Mouse (Mus musculus) limb, embryonic 13.5 days (tissue): ENCODE measurements around the gene Il23a. TPM values are rescaled to one million over a fixed set of nuclear protein-coding genes. Genes with fewer than 3 reads are reported as not detected.
"Not testable (repeated sequence)": the region's sequence is repeated elsewhere in the genome, so short reads cannot be mapped to it uniquely, and the experiment has no call there.

ENCODE experiments used
- ATAC-seq: fragments of 200-750 bp; cut with Nextera tagmentation; 2 replicates; pipeline ENCODE4 v1.8.0; 2017; ENCODE audit warnings: low read depth, moderate number of reproducible peaks, moderate TSS enrichment; ENCODE audit not compliant: low FRiP score
- H3K27ac ChIP-seq: fragments of 300-500 bp; sonication (generic); 2 replicates; pipeline ENCODE4 v1.5.1; 2015; ENCODE audit warnings: inconsistent platforms, mild to moderate bottlenecking, moderate library complexity
- H3K27me3 ChIP-seq: fragments of 300-500 bp; sonication (generic); 2 replicates; pipeline ENCODE4 v1.6.1; 2015; ENCODE audit warnings: mild to moderate bottlenecking, inconsistent platforms
- H3K36me3 ChIP-seq: fragments of 300-500 bp; sonication (generic); 2 replicates; pipeline ENCODE4 v1.6.1; 2015; ENCODE audit warnings: inconsistent platforms, mild to moderate bottlenecking, moderate library complexity
- H3K4me1 ChIP-seq: fragments of 300-500 bp; sonication (generic); 2 replicates; pipeline ENCODE4 v1.6.1; 2015; ENCODE audit warnings: inconsistent platforms
- H3K4me2 ChIP-seq: fragments of 300-500 bp; sonication (generic); replicated peaks from 2 replicates; pipeline ENCODE4 v1.6.1; 2015; ENCODE audit warnings: inconsistent platforms, mild to moderate bottlenecking, moderate library complexity
- H3K4me3 ChIP-seq: fragments of 300-500 bp; sonication (generic); 2 replicates; pipeline ENCODE4 v1.5.1; 2015; ENCODE audit warnings: moderate library complexity, mild to moderate bottlenecking, inconsistent platforms
- H3K9ac ChIP-seq: fragments of 300-500 bp; sonication (generic); 2 replicates; pipeline ENCODE4 v1.6.1; 2015; ENCODE audit warnings: mild to moderate bottlenecking, inconsistent platforms
- H3K9me3 ChIP-seq: fragments of 300-500 bp; sonication (generic); 2 replicates; pipeline ENCODE4 v1.6.1; 2016; ENCODE audit warnings: inconsistent platforms
- WGBS: fragments of 180-500 bp; shearing (Covaris S2); methylation state at CpG from one replicate; pipeline ENCODE4 v1.1.7; 2015; 5-methylcytosine and 5-hydroxymethylcytosine counted together
- polyA plus RNA-seq: library from polyadenylated mRNA; unstranded; fragments of >200 nt; fragmentation: Nextera tagmentation; extraction: Ambion mirVana; gene quantifications from 2 replicates; pipeline ENCODE4 v1.2.1, GENCODE M21; 2015

The Il23a gene
- polyA plus RNA-seq, 1 experiment from 2014 or later, result 0.18 TPM

DNA sequence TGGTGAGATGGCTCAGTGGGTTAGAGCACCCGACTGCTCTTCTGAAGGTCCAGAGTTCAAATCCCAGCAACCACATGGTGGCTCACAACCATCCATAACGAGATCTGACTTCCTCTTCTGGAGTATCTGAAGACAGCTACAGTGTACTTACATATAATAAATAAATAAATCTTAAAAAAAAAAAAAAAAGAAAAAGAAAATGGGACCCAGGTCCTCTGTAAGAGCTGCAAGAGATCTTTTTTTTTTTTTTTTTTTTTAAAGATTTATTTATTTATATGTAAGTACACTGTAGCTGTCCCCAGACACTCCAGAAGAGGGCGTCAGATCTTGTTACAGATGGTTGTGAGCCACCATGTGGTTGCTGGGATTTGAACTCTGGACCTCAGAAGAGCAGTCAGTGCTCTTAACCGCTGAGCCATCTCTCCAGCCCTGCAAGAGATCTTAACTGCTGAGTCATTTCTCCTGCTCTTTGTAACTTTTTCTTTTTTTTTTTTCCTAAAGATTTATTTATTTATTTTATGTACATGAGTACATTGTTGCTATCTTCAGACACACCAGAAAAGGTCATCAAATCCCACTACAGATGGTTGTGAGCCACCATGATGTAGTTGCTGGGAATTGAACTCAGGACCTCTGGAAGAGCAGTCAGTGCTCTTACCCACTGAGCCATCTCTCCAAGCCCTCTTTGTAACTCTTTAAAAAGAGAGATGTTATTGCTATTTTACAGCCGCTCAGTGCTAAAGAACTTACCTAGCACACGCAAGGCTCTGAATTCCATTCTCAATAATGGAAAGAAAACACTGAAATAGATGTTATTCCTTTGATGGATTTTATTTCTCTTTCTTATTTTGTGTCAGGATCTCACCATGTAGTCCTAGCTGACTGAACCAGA, 34.1 kb upstream of the Il23a start:
- not testable (repeated sequence) for H3K4me1 ChIP-seq, H3K27me3 ChIP-seq, ATAC-seq, H3K4me3 ChIP-seq, H3K27ac ChIP-seq, H3K9ac ChIP-seq, H3K4me2 ChIP-seq, H3K9me3 ChIP-seq
- WGBS, result 82% methylated on average over 6 of the region's 6 CpGs
- peaks cover 18% of the 10 kb centered on the region for H3K36me3 ChIP-seq

DNA sequence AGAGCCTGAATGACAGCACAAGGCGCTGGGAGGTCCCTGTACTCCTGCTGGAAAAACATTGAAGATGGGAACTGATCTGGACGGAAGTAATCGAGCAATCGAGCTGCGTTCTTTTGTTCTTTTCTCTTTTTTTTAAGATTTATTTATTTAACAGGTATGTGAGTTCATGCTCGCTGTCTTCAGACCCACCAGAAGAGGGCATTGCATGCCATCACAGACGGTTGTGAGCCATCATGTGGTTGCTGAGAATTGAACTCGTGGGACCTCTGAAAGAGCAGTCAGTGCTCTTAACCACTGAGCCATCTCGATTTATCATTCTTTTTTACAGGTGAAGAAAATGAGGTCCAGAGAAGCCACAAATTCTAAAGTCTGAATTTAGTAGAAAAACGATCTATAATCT, 29.1 kb upstream of the Il23a start:
- H3K36me3 ChIP-seq, result peaks cover 51% of the 10 kb centered on the region

DNA sequence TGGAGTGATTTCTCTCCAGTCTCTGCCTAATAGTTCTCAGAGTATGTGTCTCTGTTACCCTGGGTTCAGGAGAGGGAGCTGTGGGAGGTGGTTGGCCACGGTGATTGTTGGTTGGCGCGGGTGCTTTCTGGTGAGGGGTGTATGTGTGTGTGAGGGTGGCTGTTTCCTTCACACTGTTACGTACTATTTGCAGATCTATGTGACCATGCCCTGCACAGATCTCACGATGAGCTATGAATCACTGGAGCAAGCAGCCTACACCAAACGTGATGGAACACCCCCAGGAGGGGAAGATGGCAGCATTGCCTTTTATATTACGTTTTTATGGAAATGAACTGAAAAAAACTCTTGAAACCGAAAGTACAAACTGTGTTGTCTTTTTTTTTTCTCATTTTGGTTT, 28.3 kb upstream of the Il23a start:
- no peak for ATAC-seq
- H3K36me3 ChIP-seq, result peaks cover 51% of the 10 kb centered on the region

More for the DNA sequence above, 29.1 kb upstream of the Il23a start:
- no peak for ATAC-seq
- Histone ChIP-seq H3K4me2 (no peak overlapping the region), H3K9me3 (no peaks in the 10 kb centered on the region), H3K4me3 (no peak overlapping the region), H3K9ac (no peak overlapping the region), H3K27me3 (no peaks in the 10 kb centered on the region), H3K27ac (no peak overlapping the region), H3K4me1 (peaks cover 14% of the 10 kb centered on the region)
- 90% methylated on average over 10 of the region's 10 CpGs for WGBS

DNA sequence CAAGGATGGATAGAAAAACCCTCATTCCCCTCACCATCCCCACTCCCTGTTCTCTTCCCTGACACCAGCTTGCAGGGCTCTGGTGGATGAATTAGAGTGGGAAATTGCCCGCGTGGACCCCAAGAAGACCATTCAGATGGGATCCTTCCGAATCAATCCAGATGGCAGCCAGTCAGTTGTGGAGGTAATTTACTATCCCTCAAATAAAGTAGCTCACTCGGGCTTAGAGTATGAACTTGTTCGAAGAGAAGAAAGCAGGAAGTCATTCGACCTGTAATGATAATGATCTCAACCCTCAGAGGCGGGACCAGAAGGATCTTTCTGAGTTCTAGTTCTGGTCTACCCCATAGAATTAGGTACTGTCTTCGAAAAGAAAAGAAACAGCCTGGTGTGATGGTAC, 25.0 kb upstream of the Il23a start:
- peaks cover 66% of the 10 kb centered on the region for H3K36me3 ChIP-seq
- peaks cover 19% of the 10 kb centered on the region for H3K4me1 ChIP-seq
- no peaks in the 10 kb centered on the region for H3K9me3 ChIP-seq
- WGBS, result 73% methylated on average over 8 of the region's 8 CpGs
- peak overlapping the region; percentile 94 for H3K4me2 ChIP-seq
- no peak for ATAC-seq
- peak overlapping the region; percentile 98 for H3K9ac ChIP-seq
- peak overlapping the region; percentile 91 for H3K4me3 ChIP-seq
- peak overlapping the region; percentile 98 for H3K27ac ChIP-seq
- no peaks in the 10 kb centered on the region for H3K27me3 ChIP-seq

More for the DNA sequence above, 28.3 kb upstream of the Il23a start:
- Histone ChIP-seq H3K4me3 (no peak overlapping the region), H3K9me3 (no peaks in the 10 kb centered on the region), H3K4me1 (peaks cover 14% of the 10 kb centered on the region), H3K9ac (no peak overlapping the region), H3K27ac (no peak overlapping the region), H3K4me2 (no peak overlapping the region), H3K27me3 (no peaks in the 10 kb centered on the region)
- 95% methylated on average over 8 of the region's 8 CpGs for WGBS

- H3K27me3 ChIP-seq, result no peaks in the 10 kb centered on the region
- peak within 1 kb of the TSS; percentile 94 for H3K4me2 ChIP-seq
- WGBS, result under 1% methylated on average over 40 of the region's 40 CpGs
- peak within 1 kb of the TSS; percentile 91 for H3K4me3 ChIP-seq
- H3K9me3 ChIP-seq, result no peaks in the 10 kb centered on the region
- H3K4me1 ChIP-seq, result peaks cover 19% of the 10 kb centered on the region
- peak; percentile 95 for ATAC-seq
- H3K36me3 ChIP-seq, result peaks cover 66% of the 10 kb centered on the region
- peak within 1 kb of the TSS; percentile 98 for H3K9ac ChIP-seq
- peak within 1 kb of the TSS; percentile 98 for H3K27ac ChIP-seq
Observed at GRCm38 (mm10) chr10:128322141-128323108, 23.9 kb upstream of the Il23a start, which contains the start of gene Cnpy2. TSS of gene Cnpy2 (plus strand) at chr10:128322459.

GRCm38 (mm10) chr10:128321641-128322040, 23.1 kb upstream of the Il23a start:
- peak overlapping the region; percentile 94 for H3K4me2 ChIP-seq
- no peaks in the 10 kb centered on the region for H3K9me3 ChIP-seq
- peaks cover 65% of the 10 kb centered on the region for H3K36me3 ChIP-seq
- no peaks in the 10 kb centered on the region for H3K27me3 ChIP-seq
- 61% methylated on average over 12 of the region's 12 CpGs for WGBS
- ATAC-seq, result no peak
- H3K4me3 ChIP-seq, result peak overlapping the region; percentile 91
- H3K9ac ChIP-seq, result peak overlapping the region; percentile 59; the same call in 1 of the 2 replicates
- peak overlapping the region; percentile 98; the same call in 1 of the 2 replicates for H3K27ac ChIP-seq
- peaks cover 19% of the 10 kb centered on the region for H3K4me1 ChIP-seq

DNA sequence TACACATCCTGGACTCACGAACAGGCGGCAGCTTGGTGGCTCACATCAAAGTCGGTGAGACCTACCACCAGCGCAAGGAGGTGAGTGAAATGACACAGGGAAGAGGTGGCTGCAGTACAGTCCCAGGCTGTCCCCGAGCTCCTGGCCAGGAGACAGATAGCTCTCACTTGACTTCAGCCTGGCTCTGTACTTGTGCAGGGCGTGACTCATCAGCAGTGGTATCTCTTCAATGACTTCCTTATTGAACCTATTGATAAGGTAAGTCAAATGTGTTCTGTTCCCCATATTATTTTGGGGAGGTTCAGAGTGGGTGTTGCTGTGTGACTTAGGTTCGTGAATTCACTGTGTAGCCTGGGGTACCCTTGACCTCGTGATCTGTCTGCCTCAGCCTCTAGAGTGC, 17.0 kb upstream of the Il23a start:
- H3K27ac ChIP-seq, result no peak overlapping the region
- H3K4me1 ChIP-seq, result no peaks in the 10 kb centered on the region
- no peak overlapping the region for H3K4me2 ChIP-seq
- no peak overlapping the region for H3K9ac ChIP-seq
- H3K4me3 ChIP-seq, result no peak overlapping the region
- 94% methylated on average over 8 of the region's 8 CpGs for WGBS
- no peaks in the 10 kb centered on the region for H3K27me3 ChIP-seq
- peaks cover 90% of the 10 kb centered on the region for H3K36me3 ChIP-seq
- H3K9me3 ChIP-seq, result no peaks in the 10 kb centered on the region
- ATAC-seq, result no peak

DNA sequence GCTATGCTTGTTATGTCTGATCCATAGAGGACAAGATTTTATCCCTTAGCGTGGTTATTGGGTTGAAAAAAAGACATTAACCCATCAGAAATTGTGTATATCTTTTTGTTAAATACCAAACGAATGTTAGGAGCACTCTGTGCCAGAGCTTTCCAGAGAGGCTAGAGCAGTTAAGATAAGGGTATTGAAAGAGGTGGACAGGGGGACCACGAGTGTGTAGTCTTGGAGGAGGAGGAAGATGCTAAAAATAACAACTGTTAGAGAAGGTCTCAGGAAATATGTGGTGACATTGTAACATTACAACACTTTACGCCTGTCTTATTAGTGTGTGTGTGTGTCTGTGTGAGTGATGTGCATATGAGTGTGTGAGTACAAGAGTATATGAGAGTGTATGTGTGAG, 12.3 kb upstream of the Il23a start:
- 86% methylated on average over 4 of the region's 4 CpGs for WGBS
- no peak overlapping the region for H3K27ac ChIP-seq
- H3K9ac ChIP-seq, result no peak overlapping the region
- H3K9me3 ChIP-seq, result no peaks in the 10 kb centered on the region
- ATAC-seq, result no peak
- H3K4me2 ChIP-seq, result no peak overlapping the region
- H3K36me3 ChIP-seq, result peaks cover 80% of the 10 kb centered on the region
- H3K4me3 ChIP-seq, result no peak overlapping the region
- no peaks in the 10 kb centered on the region for H3K27me3 ChIP-seq
- peaks cover 5% of the 10 kb centered on the region for H3K4me1 ChIP-seq

DNA sequence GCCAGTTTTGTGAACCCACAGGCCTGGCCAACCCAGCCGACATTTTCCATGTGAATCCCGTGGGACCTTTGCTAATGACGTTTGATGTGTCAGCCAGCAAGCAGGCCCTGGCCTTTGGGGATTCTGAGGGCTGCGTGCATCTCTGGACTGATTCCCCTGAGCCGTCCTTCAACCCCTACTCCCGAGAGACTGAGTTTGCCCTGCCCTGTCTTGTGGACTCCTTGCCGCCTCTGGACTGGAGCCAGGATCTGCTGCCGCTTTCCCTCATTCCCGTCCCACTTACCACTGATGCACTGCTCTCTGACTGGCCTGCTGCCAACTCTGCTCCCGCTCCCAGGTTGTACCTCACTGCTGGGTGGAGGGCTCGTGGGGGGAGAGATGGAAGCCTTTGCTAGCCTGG, 11.6 kb upstream of the Il23a start:
- 67% methylated on average over 11 of the region's 11 CpGs for WGBS
- no peak for ATAC-seq
- H3K36me3 ChIP-seq, result peaks cover 74% of the 10 kb centered on the region
- H3K9ac ChIP-seq, result 0 out of 2 replicates have a peak overlapping the region, but pooled peaks have one; percentile 0
- H3K4me2 ChIP-seq, result no peak overlapping the region
- peaks cover 5% of the 10 kb centered on the region for H3K4me1 ChIP-seq
- H3K9me3 ChIP-seq, result no peaks in the 10 kb centered on the region
- H3K27me3 ChIP-seq, result no peaks in the 10 kb centered on the region
- no peak overlapping the region for H3K4me3 ChIP-seq
- H3K27ac ChIP-seq, result no peak overlapping the region

- WGBS, result 93% methylated on average over 7 of the region's 7 CpGs
- no peak overlapping the region for H3K27ac ChIP-seq
- ATAC-seq, result no peak
- peaks cover 69% of the 10 kb centered on the region for H3K36me3 ChIP-seq
- no peak overlapping the region for H3K9ac ChIP-seq
- H3K4me3 ChIP-seq, result no peak overlapping the region
- no peak overlapping the region for H3K4me2 ChIP-seq
- no peaks in the 10 kb centered on the region for H3K27me3 ChIP-seq
- no peaks in the 10 kb centered on the region for H3K9me3 ChIP-seq
- H3K4me1 ChIP-seq, result peaks cover 5% of the 10 kb centered on the region
Observed at GRCm38 (mm10) chr10:128309654-128310053, 11.1 kb upstream of the Il23a start.

- Histone ChIP-seq H3K9ac (peak within 1 kb of the TSS; percentile 88), H3K27me3 (no peaks in the 10 kb centered on the region), H3K4me3 (peak within 1 kb of the TSS; percentile 56), H3K4me2 (peak within 1 kb of the TSS; percentile 85), H3K4me1 (peaks cover 17% of the 10 kb centered on the region), H3K27ac (peak within 1 kb of the TSS; percentile 95), H3K9me3 (no peaks in the 10 kb centered on the region), H3K36me3 (peaks cover 12% of the 10 kb centered on the region)
- 1% methylated on average over 37 of the region's 37 CpGs for WGBS
- peak; percentile 99 for ATAC-seq
Observed at GRCm38 (mm10) chr10:128303126-128304021, 4.8 kb upstream of the Il23a start, which contains the start of gene Pan2. TSS of gene Pan2 (plus strand) at chr10:128303335.
